Mouse (Mus musculus): ENCODE measurements at regions not wholly inside any gene's neighbourhood (a gene's known extent, or its start where the extent isn't known, plus 50 kb on each side); places are given as distances from the start of the nearest gene placed in this dataset.

GRCm38 (mm10) chr14:58844565-58844964 lies 298.1 kb downstream of the 1700129C05Rik start:
- no peak for DNase-seq (ENCODE audit: low spot score)
- intact Hi-C loops (cut with DNase I): no loop called here

GRCm38 (mm10) chr14:58842196-58842886 lies 300.4 kb downstream of the 1700129C05Rik start:
- DNase-seq (ENCODE audit: low spot score): no peak
- intact Hi-C loops (cut with DNase I): no loop called here

GRCm38 (mm10) chr14:58822938-58823337 lies 319.8 kb downstream of the 1700129C05Rik start:
- DNase-seq (ENCODE audit: low spot score): no peak
- intact Hi-C loops (cut with DNase I): no loop called here

- intact Hi-C loops (cut with DNase I): no loop called here
- DNase-seq (ENCODE audit: low spot score): no peak
Observed at GRCm38 (mm10) chr14:58817961-58818504, 324.7 kb downstream of the 1700129C05Rik start.

- DNase-seq (ENCODE audit: low spot score): no peak
- intact Hi-C loops (cut with DNase I): no loop called here
Observed at GRCm38 (mm10) chr14:58816540-58816876, 326.2 kb downstream of the 1700129C05Rik start.

GRCm38 (mm10) chr14:58815616-58816539 lies 326.8 kb downstream of the 1700129C05Rik start:
- intact Hi-C loops (cut with DNase I): no loop called here
- no peak for DNase-seq (ENCODE audit: low spot score)

- peak; percentile 21 for DNase-seq (ENCODE audit: low spot score)
- intact Hi-C loops (cut with DNase I): no loop called here
Observed at GRCm38 (mm10) chr14:58812585-58812984, 330.1 kb downstream of the 1700129C05Rik start.

- DNase-seq (ENCODE audit: low spot score): no peak
- intact Hi-C loops (cut with DNase I): no loop called here
Observed at GRCm38 (mm10) chr14:58801402-58801861, 341.3 kb downstream of the 1700129C05Rik start.

- intact Hi-C loops (cut with DNase I): loop anchor here (10.0 kb wide), 1 partner anchor 714 kb away; the partner anchor contains the start of gene Fgf9
- DNase-seq (ENCODE audit: low spot score): no peak
Observed at GRCm38 (mm10) chr14:58788190-58788945, 354.3 kb downstream of the 1700129C05Rik start.

GRCm38 (mm10) chr14:58787618-58788017 lies 355.1 kb downstream of the 1700129C05Rik start:
- intact Hi-C loops (cut with DNase I): loop anchor here (10.0 kb wide), 1 partner anchor 713 kb away; the partner anchor contains the start of gene Fgf9
- no peak for DNase-seq (ENCODE audit: low spot score)

- intact Hi-C loops (cut with DNase I): loop anchor here (10.0 kb wide), 1 partner anchor 712 kb away; the partner anchor contains the start of gene Fgf9
- peak; percentile 13 for DNase-seq (ENCODE audit: low spot score)
Observed at GRCm38 (mm10) chr14:58786791-58787491, 355.8 kb downstream of the 1700129C05Rik start.

GRCm38 (mm10) chr14:58783201-58783600 lies 359.5 kb downstream of the 1700129C05Rik start:
- intact Hi-C loops (cut with DNase I): loop anchor here (10.0 kb wide), 1 partner anchor 708 kb away; the partner anchor contains the start of gene Fgf9
- no peak for DNase-seq (ENCODE audit: low spot score)

GRCm38 (mm10) chr14:58780306-58780705 lies 362.4 kb downstream of the 1700129C05Rik start:
- DNase-seq (ENCODE audit: low spot score): no peak
- intact Hi-C loops (cut with DNase I): loop anchor here (10.0 kb wide), 1 partner anchor 706 kb away; the partner anchor contains the start of gene Fgf9

- intact Hi-C loops (cut with DNase I): no loop called here
- no peak for DNase-seq (ENCODE audit: low spot score)
Observed at GRCm38 (mm10) chr14:58778675-58779074, 364.0 kb downstream of the 1700129C05Rik start.

- intact Hi-C loops (cut with DNase I): no loop called here
- no peak for DNase-seq (ENCODE audit: low spot score)
Observed at GRCm38 (mm10) chr14:58761291-58761690, 381.4 kb downstream of the 1700129C05Rik start.

GRCm38 (mm10) chr14:58759759-58760158 lies 382.9 kb downstream of the 1700129C05Rik start:
- no peak for DNase-seq (ENCODE audit: low spot score)
- intact Hi-C loops (cut with DNase I): no loop called here

- intact Hi-C loops (cut with DNase I): no loop called here
Observed at GRCm38 (mm10) chr14:58753781-58754180, 388.9 kb downstream of the 1700129C05Rik start.

GRCm38 (mm10) chr14:58753136-58753535 lies 389.6 kb downstream of the 1700129C05Rik start:
- DNase-seq (ENCODE audit: low spot score): no peak
- intact Hi-C loops (cut with DNase I): no loop called here

More at GRCm38 (mm10) chr14:58753781-58754180, 388.9 kb downstream of the 1700129C05Rik start:
- DNase-seq (ENCODE audit: low spot score): no peak

- intact Hi-C loops (cut with DNase I): no loop called here
- no peak for DNase-seq (ENCODE audit: low spot score)
Observed at GRCm38 (mm10) chr14:58726418-58726817, 416.3 kb downstream of the 1700129C05Rik start.

All from heart, postnatal 25 days (tissue).